Mouse (Mus musculus) adrenal gland (tissue): ENCODE results near the gene Ramp1.

Experiments
- intact Hi-C: fragments of 180-260 bp; cut with DNase I; formaldehyde crosslinking; loops from one replicate; pipeline ENCODE4 v1.15.1; 2025

Ramp1 gene

GRCm38 (mm10) chr1:91193680-91194079, 14.1 kb downstream of the Ramp1 start:
- intact Hi-C loops = no loop called here

DNA sequence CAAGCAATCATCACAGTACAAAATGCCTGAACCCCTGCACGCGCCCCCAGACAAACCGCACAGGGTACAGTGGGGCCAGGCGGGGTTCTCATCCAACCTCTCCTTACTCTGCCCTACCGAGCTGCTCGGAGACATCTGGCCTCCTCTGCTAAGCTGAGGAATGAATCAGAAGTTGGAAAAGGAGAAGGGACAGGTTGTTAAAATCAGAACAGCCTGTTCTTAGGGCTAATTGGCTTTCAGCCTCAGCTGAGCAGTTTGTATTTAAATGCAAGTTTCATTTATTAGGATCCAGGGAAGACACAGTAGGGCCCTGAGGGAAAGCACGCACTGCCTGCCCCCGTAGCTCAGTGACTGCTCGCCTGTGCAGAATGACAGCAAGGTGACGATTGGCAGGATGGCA, 20.2 kb downstream of the Ramp1 start:
- intact Hi-C loops = no loop called here

DNA sequence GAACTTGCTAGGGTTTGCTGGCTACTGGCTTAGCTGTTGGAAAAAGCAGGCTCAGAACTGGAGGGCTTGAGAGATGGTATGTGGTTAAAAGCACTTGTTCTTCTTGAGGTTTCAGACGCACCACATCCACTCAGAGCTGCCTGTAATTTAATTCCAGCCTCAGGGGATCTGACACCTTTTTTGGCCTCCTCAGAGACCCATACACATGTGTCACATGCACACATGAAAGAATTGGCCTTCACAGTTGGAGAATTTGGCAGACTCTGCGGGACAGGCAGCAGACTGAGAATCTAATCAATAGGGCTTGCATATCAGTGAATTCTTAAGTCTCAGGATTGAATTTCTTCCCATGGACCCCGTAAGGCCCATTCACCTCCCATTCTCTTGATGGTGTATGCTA, 21.5 kb downstream of the Ramp1 start:
- intact Hi-C loops = no loop called here

DNA sequence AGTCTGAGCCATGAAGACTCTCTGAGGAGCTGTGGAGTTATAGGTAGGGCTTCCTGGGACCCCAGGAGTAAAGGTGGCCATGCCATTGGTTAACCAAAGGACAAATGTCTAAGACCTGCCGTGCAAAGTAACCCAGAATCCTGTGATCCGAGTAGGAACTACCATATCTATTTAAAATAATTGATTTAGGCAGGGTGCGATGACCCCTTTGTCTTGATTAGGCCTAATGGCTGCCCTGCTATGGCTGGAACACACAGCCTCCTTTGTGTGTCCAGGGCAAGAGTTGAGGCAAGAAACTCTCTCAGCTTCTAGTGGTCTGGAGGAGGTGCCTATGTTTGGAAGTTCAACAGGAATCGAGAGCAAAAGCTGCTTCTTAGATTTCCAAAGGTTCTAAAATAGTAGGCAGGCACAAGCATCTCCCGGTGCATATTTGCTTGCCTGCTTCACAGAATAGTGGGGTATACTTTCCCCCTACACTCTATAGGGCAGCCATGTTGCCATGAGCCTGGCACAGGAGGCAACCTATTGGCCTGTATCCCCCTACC, 24.7 kb downstream of the Ramp1 start:
- intact Hi-C loops = no loop called here

- intact Hi-C loops = no loop called here
Observed at GRCm38 (mm10) chr1:91205651-91206050, 26.0 kb downstream of the Ramp1 start.

DNA sequence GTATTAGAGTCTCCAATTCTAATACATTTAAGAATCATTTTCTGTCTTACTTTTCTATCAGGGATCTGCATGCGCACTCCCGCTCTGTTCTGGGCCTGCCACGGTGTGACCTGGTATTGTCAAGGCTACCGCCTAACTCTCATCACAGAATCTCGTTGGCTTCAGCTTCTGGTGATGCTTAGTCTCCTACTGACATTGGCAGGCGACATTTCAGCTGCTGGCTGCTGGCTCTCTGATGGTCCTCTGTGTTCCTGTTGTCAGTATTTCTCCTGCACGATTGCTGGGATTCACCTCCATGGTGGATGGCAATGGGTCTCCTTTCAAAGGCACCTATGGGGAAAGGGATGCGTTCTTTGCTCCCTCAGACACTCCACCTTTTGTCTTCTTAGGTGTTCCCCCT, 26.7 kb downstream of the Ramp1 start:
- intact Hi-C loops = no loop called here

DNA sequence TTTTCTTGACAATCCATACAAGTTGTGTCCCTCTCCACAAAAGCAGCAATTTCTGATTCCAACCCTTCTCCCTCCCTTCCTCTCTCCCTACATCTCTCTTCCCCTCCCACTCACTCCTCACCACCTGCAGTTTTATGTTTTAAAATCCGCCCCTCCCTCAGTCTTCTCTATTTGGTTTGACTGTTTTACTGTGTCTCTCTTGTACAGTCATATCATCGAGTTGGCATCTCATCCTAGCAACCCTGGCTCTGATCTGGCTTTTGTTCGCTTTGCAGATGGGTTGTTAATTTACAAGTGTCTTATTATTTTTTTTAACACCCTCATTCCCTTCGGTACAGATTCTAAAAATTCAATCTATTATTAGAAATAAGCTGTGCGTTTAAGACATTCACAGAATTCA, 27.3 kb downstream of the Ramp1 start:
- intact Hi-C loops = no loop called here

GRCm38 (mm10) chr1:91207334-91208074, 27.9 kb downstream of the Ramp1 start:
- intact Hi-C loops = no loop called here

DNA sequence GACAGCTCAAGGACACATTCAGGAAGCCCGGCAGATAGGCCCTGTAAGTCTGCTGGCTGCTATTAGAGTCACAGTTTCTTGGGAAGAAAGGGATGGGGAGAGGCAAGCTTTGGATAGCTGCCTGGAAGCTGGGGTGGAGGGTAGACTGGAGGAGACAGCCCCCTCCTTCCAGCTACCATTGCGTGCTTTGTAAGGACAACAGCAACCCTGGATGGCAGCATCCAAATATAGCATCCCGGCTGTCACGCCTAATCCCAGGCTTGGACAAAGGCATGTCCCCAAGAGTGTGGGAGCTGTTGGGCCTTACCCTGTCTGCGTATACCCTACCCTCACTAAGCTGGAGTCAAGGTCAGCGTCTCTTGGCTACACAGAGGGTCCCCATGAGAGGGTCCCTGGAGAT, 29.7 kb downstream of the Ramp1 start:
- intact Hi-C loops = no loop called here

DNA sequence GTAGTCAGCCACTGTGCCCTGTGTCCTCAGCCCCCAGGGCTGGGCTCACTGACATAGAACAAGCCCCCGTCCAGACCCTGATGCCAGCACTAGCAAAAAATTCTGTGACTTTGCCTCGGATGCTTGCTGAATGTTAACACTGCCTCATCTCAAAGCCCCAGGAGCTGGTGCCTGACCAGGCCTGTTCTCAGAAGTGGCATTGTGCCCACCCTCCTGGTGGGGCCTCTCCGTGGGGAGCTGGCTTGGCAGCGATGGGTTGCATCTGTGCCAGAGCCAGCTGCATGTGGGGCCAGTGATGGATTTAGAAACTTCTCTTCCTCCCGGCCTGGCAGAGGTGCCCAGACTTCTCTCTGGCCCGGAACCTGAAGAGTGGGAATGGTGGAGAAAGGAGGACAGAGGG, 30.2 kb downstream of the Ramp1 start:
- intact Hi-C loops = loop anchor here (5.0 kb wide), 1 partner anchor 237 kb away; no protein-coding TSS in a partner anchor

DNA sequence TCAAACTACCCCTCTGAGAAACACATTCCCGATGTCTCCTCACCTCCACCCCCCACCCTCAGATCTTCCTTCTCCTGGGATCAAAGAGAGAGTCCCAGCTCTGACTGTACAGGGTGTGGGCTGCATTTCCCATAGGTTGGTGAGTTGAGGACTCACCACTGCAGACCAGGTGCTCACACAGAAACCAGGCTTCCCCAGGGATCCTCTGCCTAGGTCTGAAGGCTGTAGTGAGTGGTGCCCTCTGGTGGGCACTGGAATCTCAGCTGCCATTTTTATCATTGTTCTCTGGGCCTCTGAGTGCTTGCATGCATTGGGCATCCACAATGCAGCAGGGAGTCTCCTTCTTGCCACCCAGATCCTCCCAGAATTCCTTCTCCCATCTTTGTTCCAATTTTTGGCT, 31.5 kb downstream of the Ramp1 start:
- intact Hi-C loops = loop anchor here (5.0 kb wide), 1 partner anchor 239 kb away; no protein-coding TSS in a partner anchor

DNA sequence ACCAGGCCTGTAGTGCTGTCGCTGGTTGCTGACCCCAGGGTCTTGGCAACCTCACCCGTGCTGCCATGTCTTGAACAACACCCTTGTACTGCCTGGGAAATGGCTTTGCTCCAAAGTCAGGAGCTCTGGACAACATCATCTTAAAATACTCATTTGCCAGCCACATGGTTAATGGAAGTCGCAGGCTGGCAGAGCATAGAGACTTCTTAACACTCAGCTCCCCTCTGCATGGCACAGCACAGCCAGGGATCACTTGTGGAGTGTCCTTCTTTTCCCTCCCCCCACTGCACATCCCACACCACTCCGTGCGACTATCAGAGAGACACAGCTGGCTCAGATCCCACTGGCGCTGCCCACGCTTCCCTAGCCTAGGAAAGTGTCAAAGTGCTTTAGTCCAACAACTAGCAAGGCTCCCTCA, 32.0 kb downstream of the Ramp1 start:
- intact Hi-C loops = loop anchor here (5.0 kb wide), 1 partner anchor 239 kb away; no protein-coding TSS in a partner anchor

DNA sequence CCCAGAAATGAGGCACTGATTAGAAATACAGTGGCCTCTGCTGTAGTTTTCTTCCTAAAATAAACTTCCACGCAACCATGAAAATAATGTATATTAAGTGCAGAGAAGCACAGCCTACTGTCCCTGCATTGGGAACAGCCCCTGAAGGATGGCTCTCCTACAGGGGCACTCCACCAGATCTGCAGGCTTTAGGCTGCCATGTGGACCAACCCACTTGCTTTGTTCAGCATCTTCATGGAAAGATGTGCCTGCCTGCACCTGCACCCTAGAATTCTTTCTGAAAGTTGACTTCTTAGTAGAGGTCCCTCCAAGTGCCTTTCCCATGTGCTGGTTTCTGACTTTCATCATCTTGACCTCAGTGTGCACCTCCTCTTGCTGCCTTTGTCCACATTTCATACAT, 35.6 kb downstream of the Ramp1 start:
- intact Hi-C loops = no loop called here

DNA sequence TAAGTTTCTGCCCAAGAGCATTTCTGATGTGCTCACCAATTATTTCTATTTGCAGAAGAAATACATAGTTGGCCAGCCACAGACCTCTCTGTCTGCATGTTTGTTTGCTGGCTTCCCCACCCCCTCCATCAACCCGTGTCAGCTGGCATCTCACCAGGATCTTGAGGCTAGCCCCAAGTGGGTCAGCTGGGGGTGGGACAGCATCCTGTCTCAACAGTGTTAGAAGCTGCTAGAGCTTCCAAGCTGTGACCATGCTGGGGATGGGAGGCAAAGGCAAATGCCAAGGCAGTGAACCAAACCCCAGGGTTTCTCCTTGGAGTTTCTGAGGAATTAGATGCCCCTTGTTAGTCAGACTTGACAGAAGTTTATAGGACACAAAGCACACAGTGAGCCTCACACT, 36.4 kb downstream of the Ramp1 start:
- intact Hi-C loops = no loop called here

- intact Hi-C loops = no loop called here
Observed at GRCm38 (mm10) chr1:91216504-91217267, 37.1 kb downstream of the Ramp1 start.

DNA sequence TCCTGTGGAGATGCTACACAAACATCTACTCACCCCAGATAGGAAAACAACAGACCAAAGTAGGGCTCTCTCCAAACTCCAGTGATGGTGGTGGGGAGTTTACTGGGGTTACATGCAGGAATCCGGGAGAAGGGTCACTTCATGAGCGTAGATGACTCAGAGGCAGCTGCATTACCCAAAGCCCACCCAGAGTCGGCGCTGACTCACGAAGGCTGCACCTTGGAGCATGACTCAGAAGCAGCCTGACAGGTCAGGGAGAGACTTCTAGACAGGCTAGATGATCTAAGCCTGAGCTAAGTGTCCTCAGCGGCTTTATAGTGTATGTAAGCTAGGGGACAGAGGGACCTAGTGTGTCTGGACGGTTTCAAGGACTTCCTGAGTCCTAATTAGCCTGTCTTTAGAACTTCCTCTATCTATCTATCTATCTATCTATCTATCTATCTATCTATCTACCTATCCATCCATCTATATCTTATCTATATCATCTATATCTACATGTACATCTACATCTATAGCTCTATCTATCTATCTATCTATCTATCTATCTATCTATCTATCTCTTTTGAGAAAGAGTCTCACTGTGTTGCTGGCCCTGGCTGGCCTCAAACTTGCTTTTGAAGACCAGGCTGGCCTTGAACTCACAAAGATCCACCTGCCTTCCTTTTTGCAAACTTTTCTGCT, 40.2 kb downstream of the Ramp1 start:
- intact Hi-C loops = no loop called here

DNA sequence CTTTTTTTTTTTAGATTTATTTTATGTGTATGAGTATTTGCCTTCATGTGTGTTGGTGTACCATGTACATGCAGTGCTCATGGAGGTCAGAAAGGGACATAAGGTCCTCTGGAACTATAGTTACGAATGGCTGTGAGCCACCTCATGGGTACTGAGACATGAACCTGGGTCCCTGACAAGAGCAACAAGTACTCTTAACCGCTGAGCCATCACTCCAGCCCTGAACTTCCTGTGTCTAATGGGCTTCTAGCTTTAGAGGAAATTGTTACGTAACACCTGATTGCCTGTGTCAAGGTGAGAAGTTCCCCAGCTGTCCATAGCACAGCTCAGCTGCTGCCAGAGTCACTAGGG, 40.7 kb downstream of the Ramp1 start:
- intact Hi-C loops = no loop called here

- intact Hi-C loops = no loop called here
Observed at GRCm38 (mm10) chr1:91226562-91226961, 46.9 kb downstream of the Ramp1 start.

- intact Hi-C loops = no loop called here
Observed at GRCm38 (mm10) chr1:91227381-91228054, 47.9 kb downstream of the Ramp1 start.

DNA sequence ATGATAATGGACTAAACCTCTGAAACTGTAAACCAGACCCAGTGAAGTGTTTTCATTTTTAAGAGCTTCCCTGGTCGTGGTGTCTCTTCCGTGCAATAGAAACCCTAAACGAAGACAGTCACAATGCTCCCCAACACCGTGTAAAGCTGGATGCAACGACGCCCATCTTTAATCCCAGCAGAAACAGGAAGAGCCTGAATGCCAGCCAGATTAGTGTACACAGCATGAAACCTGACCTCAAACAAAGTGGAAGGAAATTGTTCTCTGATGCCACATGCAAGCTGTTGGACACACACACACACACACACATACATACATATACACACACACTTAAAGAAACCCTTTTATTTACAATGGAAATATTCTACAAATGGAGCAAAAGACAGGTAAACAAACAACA, 51.5 kb downstream of the Ramp1 start:
- intact Hi-C loops = no loop called here

- intact Hi-C loops = no loop called here
Observed at GRCm38 (mm10) chr1:91231896-91232295, 52.3 kb downstream of the Ramp1 start.
